ENCODE assay signal across 8 mouse cellular contexts in genomic region chr17:28485977-28486400, GRCm38 (mm10). TPM values are rescaled to one million over a fixed set of nuclear protein-coding genes. Genes with fewer than 3 reads are reported as not detected.
A peak's percentile ranks its signal among the peaks of the same experiment; 100 is the strongest.
DNase-seq lines count a peak whose midpoint lies in the region; ATAC-seq lines count a peak whose summit lies in the region.

No protein-coding gene starts in this region.

- H3K4me2 ChIP-seq in heart, embryonic 12.5 days: peak overlapping the region; percentile 85
- peak overlapping the region; percentile 67 for H3K4me2 ChIP-seq in kidney, embryonic 16.5 days (replicated peaks; ENCODE audit: low read depth, low read length)

- ATAC-seq in heart, embryonic 12.5 days (ENCODE audit: insufficient number of reproducible peaks, low FRiP score): peak; percentile 99
- ATAC-seq in kidney, embryonic 16.5 days (ENCODE audit: low FRiP score, low TSS enrichment): peak; percentile 98
- peak; percentile 99 for ATAC-seq in monocyte, adult 5-6 weeks (replicated peaks; ENCODE audit: insufficient number of reproducible peaks, low FRiP score, low TSS enrichment, poor library complexity, severe bottlenecking)

- peaks cover 21% of the 10 kb centered on the region for H3K27me3 ChIP-seq in erythroblast, embryonic 14.5 days (ENCODE audit: control insufficient read depth)
- H3K27me3 ChIP-seq in heart, embryonic 12.5 days (replicated peaks): no peaks in the 10 kb centered on the region
- H3K27me3 ChIP-seq in kidney, embryonic 16.5 days (ENCODE audit: insufficient read depth, low read length): no peaks in the 10 kb centered on the region

- 3% methylated on average over 54 of the region's 58 CpGs for WGBS in heart, embryonic 12.5 days
- under 1% methylated on average over 56 of the region's 58 CpGs for WGBS in kidney, embryonic 16.5 days

- DNase-seq in CD4-positive, CD25-positive, alpha-beta regulatory T cell, adult 2 months (ENCODE audit: low read depth, low spot score): peak; percentile 96
- DNase-seq in brain, embryonic 18.5 days (ENCODE audit: low read depth, low spot score): peak; percentile 88
- DNase-seq in liver: peak; percentile 96
- DNase-seq in spleen, postnatal 36 days (ENCODE audit: low spot score in 2 of 2): peak; percentile 97 to 98

- no peaks in the 10 kb centered on the region for H3K36me3 ChIP-seq in erythroblast, embryonic 14.5 days (ENCODE audit: control insufficient read depth)
- H3K36me3 ChIP-seq in heart, embryonic 12.5 days: no peaks in the 10 kb centered on the region
- 0 out of 2 replicates have a peak, but pooled peaks cover 3% of the 10 kb centered on the region for H3K36me3 ChIP-seq in kidney, embryonic 16.5 days (ENCODE audit: insufficient read depth, low read length)

- peaks cover 6% of the 10 kb centered on the region for H3K9me3 ChIP-seq in erythroblast, embryonic 14.5 days (ENCODE audit: control insufficient read depth, low read length)
- no peaks in the 10 kb centered on the region for H3K9me3 ChIP-seq in heart, embryonic 12.5 days (replicated peaks)
- H3K9me3 ChIP-seq in kidney, embryonic 16.5 days (ENCODE audit: low read length): no peaks in the 10 kb centered on the region

- H3K4me1 ChIP-seq in erythroblast, embryonic 14.5 days (ENCODE audit: control insufficient read depth): peaks cover 18% of the 10 kb centered on the region
- 0 out of 2 replicates have a peak, but pooled peaks cover 7% of the 10 kb centered on the region for H3K4me1 ChIP-seq in heart, embryonic 12.5 days (replicated peaks)
- peaks cover 8% of the 10 kb centered on the region for H3K4me1 ChIP-seq in kidney, embryonic 16.5 days (ENCODE audit: insufficient read depth, low read length)

- H3K4me3 ChIP-seq in erythroblast, embryonic 14.5 days (replicated peaks): peak overlapping the region; percentile 81
- peak overlapping the region; percentile 79 for H3K4me3 ChIP-seq in heart, embryonic 12.5 days
- peak overlapping the region; percentile 68 for H3K4me3 ChIP-seq in kidney, embryonic 16.5 days (ENCODE audit: low read length)

- peak overlapping the region; percentile 85 for H3K9ac ChIP-seq in heart, embryonic 12.5 days
- H3K9ac ChIP-seq in kidney, embryonic 16.5 days (replicated peaks; ENCODE audit: low read length): peak overlapping the region; percentile 79

- H3K27ac ChIP-seq in heart, embryonic 12.5 days (ENCODE audit: poor library complexity, severe bottlenecking): peak overlapping the region; percentile 84
- peak overlapping the region; percentile 78 for H3K27ac ChIP-seq in kidney, embryonic 16.5 days (ENCODE audit: low read length)

RNA-seq across cellular contexts. Expression of gene Fkbp5, which starts 31.3 kb away (rescaled TPM):
- polyA plus RNA-seq in erythroblast, embryonic 14.5 days (2012): 0.32 and 0.33 TPM in 2 replicates
- polyA plus RNA-seq in heart, embryonic 12.5 days (2016; fragmentation: Nextera tagmentation; extraction: Ambion mirVana): 15.8 and 16.0 TPM in 2 replicates
- 35.5 and 36.0 TPM in 2 replicates for polyA plus RNA-seq in kidney, embryonic 16.5 days (2015; fragmentation: Nextera tagmentation; extraction: Ambion mirVana)
- total RNA-seq in monocyte, adult 5-6 weeks (2017): 9.1 to 23.2 TPM (median 11.9 TPM) in 3 replicates

RNA-seq across cellular contexts. Expression of gene Armc12, which starts 44.6 kb away (rescaled TPM):
- polyA plus RNA-seq in erythroblast, embryonic 14.5 days (2012): not detected in 2 replicates
- not detected in 2 replicates for polyA plus RNA-seq in heart, embryonic 12.5 days (2016; fragmentation: Nextera tagmentation; extraction: Ambion mirVana)
- not detected in 2 replicates for polyA plus RNA-seq in kidney, embryonic 16.5 days (2015; fragmentation: Nextera tagmentation; extraction: Ambion mirVana)
- 2.2 TPM in 1 of 3 replicates, not detected in the others for total RNA-seq in monocyte, adult 5-6 weeks (2017)

Comparison
In these comparisons a context has a peak if more than half of its experiments do, and no peak if none do; other contexts are left out.
1. Peak in every context shown above with its lines: DNase-seq, ATAC-seq, H3K4me3 ChIP-seq and H3K27ac ChIP-seq.
2. RNA of gene Fkbp5, which starts 31.3 kb away (polyA plus RNA-seq): 35.5 to 36.0 TPM in kidney, embryonic 16.5 days and 15.8 to 16.0 TPM in heart, embryonic 12.5 days; 0.32 to 0.33 TPM in erythroblast, embryonic 14.5 days; every median in the first group is over 10 times any median in the second.